Mouse (Mus musculus): ENCODE measurements around the gene Npcd. TPM values are rescaled to one million over a fixed set of nuclear protein-coding genes. Genes with fewer than 3 reads are reported as not detected.
A peak's percentile ranks its signal among the peaks of the same experiment; 100 is the strongest.

Gene Npcd
- total RNA-seq, 1 experiment from 2014 or later, result not detected

DNA sequence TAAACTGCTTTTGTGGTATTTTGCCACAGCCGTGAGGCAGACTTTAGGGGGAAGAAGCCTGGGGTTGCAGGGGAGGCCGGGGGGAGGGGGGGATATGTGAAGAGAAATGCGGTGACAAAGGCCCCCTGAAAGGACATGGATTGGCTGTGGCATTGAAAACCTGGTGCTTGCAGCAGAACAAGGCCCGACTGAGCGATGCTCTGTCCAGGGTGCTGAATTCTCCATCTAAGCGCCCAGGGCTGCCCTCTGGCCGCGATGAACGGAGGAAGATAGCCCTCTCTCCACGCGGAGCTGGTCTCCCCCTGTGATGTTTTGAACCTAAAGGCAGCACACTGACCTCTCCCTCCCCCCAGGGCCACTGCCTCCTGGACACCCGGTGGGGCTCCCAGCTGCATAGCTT lies 42.5 kb downstream of the Npcd start:
- ATAC-seq (replicated peaks in 1 of 2; ENCODE audit: insufficient read depth in 1 of 2, low FRiP score in 2 of 2, low TSS enrichment in 1 of 2, low read depth in 1 of 2, poor library complexity in 2 of 2, severe bottlenecking in 2 of 2), result peak in 1 of 2 experiments; percentile 52; a peak in 2 of 4 replicates

DNA sequence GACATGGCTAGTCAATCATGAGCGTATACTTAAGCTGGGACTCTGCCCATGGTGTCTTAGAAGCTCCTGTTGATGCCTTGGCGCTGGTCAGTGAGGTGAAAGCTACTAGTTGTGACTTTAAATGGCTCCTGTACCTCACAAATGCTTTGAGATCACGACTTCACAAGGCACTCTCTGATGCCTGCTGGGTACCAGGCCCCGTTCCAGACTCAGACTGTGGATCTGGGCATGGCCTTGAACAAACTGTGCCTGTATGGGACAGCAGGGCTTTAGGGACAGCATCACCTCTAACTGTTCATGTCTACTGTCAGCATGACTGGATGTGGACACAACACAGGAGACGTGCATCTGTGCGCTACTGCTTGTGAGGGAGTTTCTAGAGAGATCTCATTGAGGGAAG lies 43.1 kb downstream of the Npcd start:
- ATAC-seq (replicated peaks in 1 of 2; ENCODE audit: insufficient read depth in 1 of 2, low FRiP score in 2 of 2, low TSS enrichment in 1 of 2, low read depth in 1 of 2, poor library complexity in 2 of 2, severe bottlenecking in 2 of 2), result no peak

DNA sequence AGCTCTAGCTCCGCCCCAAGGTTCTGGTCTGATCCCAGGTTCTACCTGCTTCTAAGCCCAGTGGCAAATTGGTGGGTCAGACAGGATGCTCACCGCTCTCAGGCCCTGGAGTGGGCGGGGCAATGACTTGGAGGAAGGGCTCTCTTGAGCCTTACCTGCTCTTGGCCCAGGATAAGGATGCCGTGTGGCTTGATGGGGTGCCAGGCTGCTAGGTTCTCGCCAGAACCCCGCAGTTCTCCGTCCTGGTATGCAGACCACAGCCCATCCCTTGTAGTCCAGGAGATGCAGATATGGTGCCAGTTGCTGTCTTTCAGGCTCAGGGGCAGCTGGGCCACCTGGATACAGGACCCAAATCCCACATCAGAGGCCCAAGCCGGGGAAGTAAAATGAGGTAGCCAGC lies 43.9 kb downstream of the Npcd start:
- ATAC-seq (replicated peaks in 1 of 2; ENCODE audit: insufficient read depth in 1 of 2, low FRiP score in 2 of 2, low TSS enrichment in 1 of 2, low read depth in 1 of 2, poor library complexity in 2 of 2, severe bottlenecking in 2 of 2), result no peak

DNA sequence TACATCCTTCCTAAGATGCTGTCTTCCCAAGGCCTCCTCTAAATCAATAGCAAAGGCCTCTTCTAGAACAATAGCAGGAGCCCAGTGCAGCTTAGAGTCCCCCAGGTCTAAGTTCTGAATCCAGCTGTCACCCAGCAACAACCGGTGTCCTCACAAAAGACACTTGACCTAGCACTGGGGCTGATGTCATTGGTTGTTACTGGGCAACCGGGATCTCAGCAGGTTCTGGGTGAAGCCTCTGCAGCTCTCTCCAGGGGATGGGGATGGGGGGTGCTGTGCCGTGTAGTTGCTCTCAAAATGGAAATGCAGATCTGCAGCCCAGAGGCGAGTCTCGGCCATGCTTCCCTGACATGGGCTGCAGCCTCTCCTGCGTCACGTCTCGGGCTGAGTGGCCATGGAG lies 46.2 kb downstream of the Npcd start:
- ATAC-seq (replicated peaks in 1 of 2; ENCODE audit: insufficient read depth in 1 of 2, low FRiP score in 2 of 2, low TSS enrichment in 1 of 2, low read depth in 1 of 2, poor library complexity in 2 of 2, severe bottlenecking in 2 of 2), result no peak

DNA sequence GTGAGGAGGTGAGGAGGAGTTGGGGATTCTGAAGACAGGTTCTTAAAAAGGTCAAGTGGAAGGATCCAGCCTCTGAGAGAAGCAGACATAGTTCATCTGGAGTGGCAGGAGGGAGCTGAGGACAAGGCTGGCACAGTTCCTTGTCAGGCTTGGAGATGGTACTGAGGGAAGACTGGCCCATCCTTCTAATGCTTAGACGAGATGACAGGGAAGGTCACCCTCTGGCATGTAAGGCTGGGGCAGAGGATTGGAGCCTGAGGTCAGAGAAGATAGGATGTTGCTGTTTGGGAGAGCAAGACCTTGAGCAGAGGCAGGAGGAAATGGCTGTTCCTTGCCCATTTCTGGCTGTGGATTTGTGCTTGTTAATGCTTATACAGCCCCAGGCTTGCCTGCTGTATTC lies 49.0 kb downstream of the Npcd start:
- no peak for ATAC-seq (replicated peaks in 1 of 2; ENCODE audit: insufficient read depth in 1 of 2, low FRiP score in 2 of 2, low TSS enrichment in 1 of 2, low read depth in 1 of 2, poor library complexity in 2 of 2, severe bottlenecking in 2 of 2)

DNA sequence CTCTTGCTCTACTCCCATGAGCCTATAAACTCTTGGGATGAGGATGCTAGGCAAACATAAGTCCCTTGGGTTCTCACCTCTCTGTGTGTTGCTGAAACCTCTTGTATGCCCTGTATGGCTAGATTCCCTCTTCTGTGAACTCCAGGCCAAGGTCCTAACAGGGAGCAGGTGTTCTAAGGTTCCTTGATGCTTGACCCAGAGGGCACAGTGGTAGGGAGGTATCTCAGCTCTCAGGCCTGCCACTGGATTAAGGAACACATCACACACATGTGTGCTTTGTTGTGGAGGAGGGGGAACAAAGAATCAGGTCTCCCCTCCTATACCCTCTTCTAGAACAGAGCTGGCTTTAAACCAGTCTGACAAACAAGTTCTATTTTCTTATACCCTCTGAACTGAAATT lies 56.3 kb downstream of the Npcd start, which contains the start of gene Dnal4:
Gene Dnal4, minus strand, starts transcription at position 101 of the 400 bp plus-strand sequence.
- no peak for ATAC-seq (replicated peaks in 1 of 2; ENCODE audit: insufficient read depth in 1 of 2, low FRiP score in 2 of 2, low TSS enrichment in 1 of 2, low read depth in 1 of 2, poor library complexity in 2 of 2, severe bottlenecking in 2 of 2)

GRCm38 (mm10) chr15:79775662-79776061 lies 58.4 kb downstream of the Npcd start:
- no peak for ATAC-seq (replicated peaks in 1 of 2; ENCODE audit: insufficient read depth in 1 of 2, low FRiP score in 2 of 2, low TSS enrichment in 1 of 2, low read depth in 1 of 2, poor library complexity in 2 of 2, severe bottlenecking in 2 of 2)

DNA sequence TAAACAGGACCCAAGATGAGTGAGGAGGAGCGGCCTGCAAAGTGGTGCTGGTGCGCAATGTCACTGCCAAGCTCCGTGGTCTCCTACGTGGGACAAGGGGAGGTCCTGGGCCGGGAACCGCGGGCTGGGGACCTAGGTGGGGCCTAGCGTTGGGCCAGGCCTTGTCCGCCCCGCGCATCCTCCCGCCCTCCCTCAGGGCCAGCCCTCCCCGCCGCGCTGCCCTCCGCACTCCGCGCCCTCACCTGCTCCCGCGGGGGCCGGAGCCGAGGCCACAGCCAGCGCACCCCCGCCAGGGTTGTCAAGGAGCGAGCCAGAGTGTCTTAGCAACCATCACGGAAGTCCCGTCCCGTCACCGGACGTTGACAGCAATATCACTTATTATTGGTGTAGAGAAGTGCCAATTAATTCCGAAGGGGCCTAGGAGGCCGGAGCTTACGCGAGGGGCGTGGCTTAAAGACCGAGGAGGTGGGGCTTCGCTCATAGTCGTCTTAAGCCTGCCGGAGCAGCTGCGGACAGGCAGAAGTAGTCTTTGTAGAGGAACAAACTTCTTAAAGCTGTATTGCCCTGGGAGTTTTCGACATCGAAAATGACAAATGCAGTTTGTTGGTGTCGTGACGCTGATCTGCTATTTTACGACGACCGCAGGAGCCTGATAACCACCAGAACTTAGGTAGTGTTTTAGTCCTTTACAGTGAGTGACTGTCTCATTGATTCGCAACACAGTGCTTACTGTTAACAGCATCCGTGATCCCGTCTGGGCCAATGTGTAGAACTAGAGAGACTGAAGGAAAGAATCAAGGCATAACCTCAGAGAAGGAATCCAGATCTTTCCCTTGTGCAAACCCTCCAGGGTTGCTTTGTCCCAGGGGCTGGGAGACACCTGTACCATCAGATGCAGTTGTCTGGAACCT lies 59.7 kb downstream of the Npcd start:
- ATAC-seq (replicated peaks in 1 of 2; ENCODE audit: insufficient read depth in 1 of 2, low FRiP score in 2 of 2, low TSS enrichment in 1 of 2, low read depth in 1 of 2, poor library complexity in 2 of 2, severe bottlenecking in 2 of 2), result peak; percentile 97 to 98

DNA sequence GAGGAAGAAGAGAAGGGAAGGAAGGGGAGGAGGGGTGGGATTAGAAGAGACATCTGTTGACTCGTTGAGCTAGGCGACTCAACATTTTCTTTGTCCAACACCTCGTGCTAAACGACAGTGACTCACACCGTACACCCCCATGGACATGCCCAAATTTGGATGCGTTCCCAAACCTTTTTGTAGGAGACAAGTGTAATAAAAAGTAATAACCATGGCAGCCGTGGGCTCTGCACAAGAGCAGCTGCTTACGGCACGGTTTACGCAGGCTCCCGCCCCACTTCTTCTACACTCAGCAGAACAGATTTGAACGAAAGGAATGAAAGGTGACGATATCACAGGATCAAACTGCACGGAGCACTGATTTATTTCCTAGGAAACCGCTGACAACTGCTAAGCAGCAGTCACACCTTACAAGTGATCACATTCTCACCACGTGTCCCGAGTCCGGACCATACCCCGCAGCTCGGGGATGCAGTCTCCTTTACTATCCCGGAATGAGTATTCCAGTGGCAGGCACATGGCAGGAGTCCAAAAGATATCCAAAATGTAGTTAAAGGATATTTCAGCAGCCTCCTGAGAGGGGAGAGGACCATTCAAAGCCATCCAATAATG lies 63.3 kb downstream of the Npcd start:
- ATAC-seq (replicated peaks in 1 of 2; ENCODE audit: insufficient read depth in 1 of 2, low FRiP score in 2 of 2, low TSS enrichment in 1 of 2, low read depth in 1 of 2, poor library complexity in 2 of 2, severe bottlenecking in 2 of 2), result no peak

- peak; percentile 65 to 80; a peak in 3 of 4 replicates for ATAC-seq (replicated peaks in 1 of 2; ENCODE audit: insufficient read depth in 1 of 2, low FRiP score in 2 of 2, low TSS enrichment in 1 of 2, low read depth in 1 of 2, poor library complexity in 2 of 2, severe bottlenecking in 2 of 2)
These were observed 65.7 kb downstream of the Npcd start for GRCm38 (mm10) chr15:79768302-79768701.

DNA sequence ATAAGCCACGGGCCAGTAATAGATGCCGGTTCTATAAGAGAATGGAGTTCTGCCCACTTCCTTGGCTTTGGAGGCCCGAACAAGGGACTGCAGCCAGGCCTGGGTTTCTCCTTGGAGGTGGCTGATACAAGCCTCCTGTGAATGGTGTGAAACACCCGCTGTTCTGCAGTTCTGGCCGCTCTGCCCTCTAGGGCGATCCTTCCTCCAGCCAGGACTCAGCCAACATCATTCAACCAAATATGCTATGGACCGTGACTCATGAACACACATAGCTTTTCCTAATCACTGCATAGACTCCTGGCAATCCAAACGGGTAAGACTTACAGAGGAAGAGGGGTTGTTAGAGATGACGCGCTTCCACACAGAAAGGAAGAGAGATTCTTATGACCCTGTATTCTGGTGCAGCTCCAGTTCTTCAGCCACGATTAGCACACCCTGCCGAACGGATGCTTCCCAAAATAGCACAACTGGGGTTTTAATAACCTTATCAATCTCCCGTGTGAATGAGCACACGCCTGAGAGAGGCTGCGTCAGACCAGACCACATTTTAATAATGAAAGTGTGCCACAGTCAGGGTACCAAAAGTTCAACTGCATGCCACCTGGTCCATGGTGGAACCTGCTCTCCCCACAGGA lies 66.6 kb downstream of the Npcd start:
- no peak for ATAC-seq (replicated peaks in 1 of 2; ENCODE audit: insufficient read depth in 1 of 2, low FRiP score in 2 of 2, low TSS enrichment in 1 of 2, low read depth in 1 of 2, poor library complexity in 2 of 2, severe bottlenecking in 2 of 2)

- no peak for ATAC-seq (replicated peaks in 1 of 2; ENCODE audit: insufficient read depth in 1 of 2, low FRiP score in 2 of 2, low TSS enrichment in 1 of 2, low read depth in 1 of 2, poor library complexity in 2 of 2, severe bottlenecking in 2 of 2)
These were observed 67.4 kb downstream of the Npcd start for GRCm38 (mm10) chr15:79766586-79767071.

DNA sequence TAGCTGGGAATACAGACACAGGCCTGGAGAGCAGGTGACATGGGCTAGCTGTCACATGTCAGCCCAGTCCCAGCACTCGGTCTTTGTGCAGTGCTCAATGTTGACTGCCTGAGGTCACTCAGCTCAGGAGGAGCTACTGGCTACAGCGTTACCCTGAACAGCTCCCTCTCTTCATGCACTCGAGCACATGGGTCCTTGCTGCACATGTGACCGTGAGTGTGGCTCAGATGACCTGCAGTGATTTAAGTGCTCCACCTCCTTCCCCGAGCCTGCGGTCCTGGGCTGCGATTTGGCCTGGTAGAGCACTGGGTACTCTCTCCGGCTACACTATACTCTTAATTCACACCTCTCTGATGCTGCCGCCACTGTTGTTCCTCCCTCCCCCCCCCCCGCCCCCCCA lies 67.9 kb downstream of the Npcd start:
- no peak for ATAC-seq (replicated peaks in 1 of 2; ENCODE audit: insufficient read depth in 1 of 2, low FRiP score in 2 of 2, low TSS enrichment in 1 of 2, low read depth in 1 of 2, poor library complexity in 2 of 2, severe bottlenecking in 2 of 2)

- ATAC-seq (replicated peaks in 1 of 2; ENCODE audit: insufficient read depth in 1 of 2, low FRiP score in 2 of 2, low TSS enrichment in 1 of 2, low read depth in 1 of 2, poor library complexity in 2 of 2, severe bottlenecking in 2 of 2), result no peak
These were observed 68.7 kb downstream of the Npcd start for GRCm38 (mm10) chr15:79765361-79765760.

DNA sequence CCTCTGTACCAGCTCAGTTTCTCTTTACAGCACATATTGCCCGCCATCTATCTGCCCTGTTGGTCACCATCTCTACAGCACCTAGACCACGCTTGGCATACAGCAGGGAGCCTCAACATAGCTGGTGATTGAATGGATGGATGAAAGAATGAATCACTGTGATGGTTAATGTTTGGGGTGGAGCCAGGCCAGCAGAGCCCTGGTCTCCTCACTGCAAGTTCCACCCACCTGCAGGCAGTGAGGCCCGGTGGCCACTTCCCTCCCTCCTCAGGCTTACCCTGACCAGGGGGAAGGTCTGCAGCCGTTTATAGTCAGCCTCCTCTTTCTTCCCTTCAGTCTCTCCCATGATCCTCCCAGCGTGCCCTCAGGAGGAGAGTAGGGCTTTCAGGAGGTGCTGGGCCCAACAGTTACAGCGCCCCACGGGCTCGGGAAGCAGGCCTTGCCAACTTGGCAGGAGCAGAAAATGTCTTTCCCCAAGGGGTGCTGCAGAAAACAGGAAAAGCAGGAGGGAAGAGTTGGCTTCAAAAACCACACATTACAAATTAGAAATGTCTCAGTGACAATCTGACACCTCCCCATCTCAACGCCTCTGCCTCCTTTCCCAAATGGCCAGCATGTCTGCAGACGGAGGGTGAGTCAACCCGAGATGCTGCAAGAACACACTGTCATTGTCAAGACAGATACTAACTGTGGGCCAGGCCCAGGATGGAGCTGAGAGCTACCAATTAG lies 69.3 kb downstream of the Npcd start:
- no peak for ATAC-seq (replicated peaks in 1 of 2; ENCODE audit: insufficient read depth in 1 of 2, low FRiP score in 2 of 2, low TSS enrichment in 1 of 2, low read depth in 1 of 2, poor library complexity in 2 of 2, severe bottlenecking in 2 of 2)

DNA sequence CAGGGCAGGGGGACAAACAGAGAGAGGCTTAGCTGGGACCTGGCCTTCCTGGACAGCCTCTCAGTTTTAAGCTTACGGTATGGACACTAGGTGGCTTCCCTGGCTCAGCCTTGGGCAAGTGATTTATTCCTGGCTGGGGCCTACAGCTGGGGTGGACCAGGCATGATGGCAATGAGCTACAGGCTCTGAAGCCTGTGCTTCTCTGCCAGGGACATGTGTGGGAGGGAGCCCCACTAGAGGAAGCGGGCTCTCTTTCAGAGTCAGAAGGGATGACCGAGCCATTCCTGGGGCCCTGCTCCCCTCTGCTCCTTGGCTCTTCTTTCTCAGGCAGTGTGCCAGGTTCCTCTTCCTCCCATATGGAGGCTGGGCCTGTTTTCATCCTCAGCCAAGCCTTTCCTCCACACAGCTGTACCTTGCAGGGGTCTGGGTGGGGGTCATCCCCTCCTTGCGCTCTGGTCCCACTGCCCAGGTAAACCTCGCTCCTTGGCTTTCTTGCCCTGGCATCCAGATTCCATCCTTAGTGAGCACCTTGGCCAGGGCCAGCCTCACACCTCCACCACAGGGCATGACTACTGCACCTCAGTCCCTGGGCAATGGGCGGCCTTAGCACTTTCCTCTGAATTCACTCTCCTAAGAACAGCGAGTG lies 70.3 kb downstream of the Npcd start:
- no peak for ATAC-seq (replicated peaks in 1 of 2; ENCODE audit: insufficient read depth in 1 of 2, low FRiP score in 2 of 2, low TSS enrichment in 1 of 2, low read depth in 1 of 2, poor library complexity in 2 of 2, severe bottlenecking in 2 of 2)

GRCm38 (mm10) chr15:79763001-79763400 lies 71.0 kb downstream of the Npcd start:
- no peak for ATAC-seq (replicated peaks in 1 of 2; ENCODE audit: insufficient read depth in 1 of 2, low FRiP score in 2 of 2, low TSS enrichment in 1 of 2, low read depth in 1 of 2, poor library complexity in 2 of 2, severe bottlenecking in 2 of 2)

Measured in hematopoietic stem cell, adult 5-6 weeks (primary cell).